Mouse (Mus musculus) CH12.LX (cell line): ENCODE results near the gene Vamp9. TPM values are rescaled to one million over a fixed set of nuclear protein-coding genes. Genes with fewer than 3 reads are reported as not detected.

Experiments used
- DNase-seq: peaks from one replicate; pipeline ENCODE4 v3.0.0-alpha.2; 2013; ENCODE audit errors: extremely low read depth
- H3K27ac ChIP-seq: 2 replicates; pipeline ENCODE4 v1.5.1; 2012; ENCODE audit warnings: low read depth, mild to moderate bottlenecking, control low read depth, moderate library complexity; ENCODE audit not compliant: insufficient read depth
- H3K27me3 ChIP-seq: replicated peaks from 2 replicates; pipeline ENCODE3; 2012; ENCODE audit warnings: inconsistent platforms
- H3K36me3 ChIP-seq, 2 experiments: replicated peaks in 1 of 2; 2 replicates each; pipeline versions ENCODE3 to v1.6.1; 2012; ENCODE audit warnings: inconsistent platforms in 1 of 2, low read length in 1 of 2, mild to moderate bottlenecking in 1 of 2, mixed read lengths in 1 of 2, moderate library complexity in 1 of 2; ENCODE audit not compliant: control insufficient read depth in 1 of 2, insufficient read depth in 1 of 2
- H3K4me1 ChIP-seq, 2 experiments: 2 replicates each; pipeline ENCODE4 v1.6.1; 2012; ENCODE audit warnings: inconsistent platforms in 1 of 2, moderate library complexity in 1 of 2; ENCODE audit not compliant: insufficient read depth in 2 of 2, control insufficient read depth in 1 of 2
- H3K4me2 ChIP-seq: 2 replicates; pipeline ENCODE4 v1.6.1; 2012; ENCODE audit warnings: low read depth, mild to moderate bottlenecking, control low read depth; ENCODE audit not compliant: poor library complexity, insufficient read depth, severe bottlenecking
- H3K4me3 ChIP-seq, 3 experiments: fragments of 150-350 bp in 1 of 3; sonication (generic) in 1 of 3; replicated peaks in 1 of 3; 2 replicates each; pipeline versions ENCODE3 to v1.5.1; 2011 to 2012; ENCODE audit warnings: low read depth in 2 of 3, low read length in 2 of 3, mild to moderate bottlenecking in 2 of 3, moderate library complexity in 2 of 3, control low read depth in 1 of 3, improper control_type of control experiment in 1 of 3, inconsistent platforms in 1 of 3, mixed read lengths in 1 of 3; ENCODE audit not compliant: poor library complexity in 1 of 3
- H3K79me2 ChIP-seq: replicated peaks from 2 replicates; pipeline ENCODE4 v1.6.1; 2012; ENCODE audit warnings: mild to moderate bottlenecking, moderate library complexity; ENCODE audit not compliant: control insufficient read depth, poor library complexity, insufficient read depth, severe bottlenecking; ENCODE audit errors: extremely low read depth
- H3K9ac ChIP-seq: 2 replicates; pipeline ENCODE4 v1.6.1; 2012; ENCODE audit warnings: low read depth, mild to moderate bottlenecking, control low read depth, moderate library complexity; ENCODE audit not compliant: insufficient read depth
- H3K9me3 ChIP-seq: replicated peaks from 2 replicates; pipeline ENCODE3; 2012; ENCODE audit warnings: low read length, inconsistent platforms, mixed read lengths
- BHLHE40 ChIP-seq: IDR thresholded peaks from 2 replicates; pipeline ENCODE4 v1.6.1; 2011; ENCODE audit warnings: mild to moderate bottlenecking, low read depth, low read length, improper control_type of control experiment
- CHD1 ChIP-seq: IDR thresholded peaks from 2 replicates; pipeline ENCODE4 v1.6.1; 2012; ENCODE audit warnings: low read depth, low read length, improper control_type of control experiment, inconsistent platforms
- E2F4 ChIP-seq: IDR thresholded peaks from 2 replicates; pipeline ENCODE4 v1.6.1; 2011; ENCODE audit warnings: low read depth, low read length, improper control_type of control experiment; ENCODE audit not compliant: insufficient replicate concordance
- HCFC1 ChIP-seq: IDR thresholded peaks from 2 replicates; pipeline ENCODE4 v1.6.1; 2012; ENCODE audit warnings: low read depth, mild to moderate bottlenecking, inconsistent platforms, low read length, improper control_type of control experiment
- IRF4 ChIP-seq: IDR thresholded peaks from 2 replicates; pipeline ENCODE4 v1.6.1; 2014; ENCODE audit warnings: low read depth, mild to moderate bottlenecking, inconsistent platforms, low read length, improper control_type of control experiment
- JUN ChIP-seq: IDR thresholded peaks from 2 replicates; pipeline ENCODE4 v1.6.1; 2011; ENCODE audit warnings: low read depth, mild to moderate bottlenecking, low read length, improper control_type of control experiment, moderate library complexity; ENCODE audit not compliant: insufficient read depth
- JUND ChIP-seq: conservative IDR thresholded peaks from 2 replicates; pipeline ENCODE4 v1.6.1; 2011; ENCODE audit warnings: low read depth, low read length, improper control_type of control experiment
- MAX ChIP-seq: IDR thresholded peaks from 2 replicates; pipeline ENCODE4 v1.6.1; 2011; ENCODE audit warnings: low read length, improper control_type of control experiment
- MAZ ChIP-seq: IDR thresholded peaks from 2 replicates; pipeline ENCODE4 v1.6.1; 2012; ENCODE audit warnings: low read depth, mild to moderate bottlenecking, inconsistent platforms, low read length, improper control_type of control experiment, moderate library complexity
- MEF2A ChIP-seq: IDR thresholded peaks from 2 replicates; pipeline ENCODE4 v1.6.1; 2014; ENCODE audit warnings: low read depth, mild to moderate bottlenecking, inconsistent platforms, low read length, improper control_type of control experiment, borderline replicate concordance
- MXI1 ChIP-seq: IDR thresholded peaks from 2 replicates; pipeline ENCODE4 v1.6.1; 2011; ENCODE audit warnings: mild to moderate bottlenecking, low read depth, low read length, improper control_type of control experiment
- MYC ChIP-seq: IDR thresholded peaks from 2 replicates; pipeline ENCODE4 v1.6.1; 2011; ENCODE audit warnings: low read depth, mild to moderate bottlenecking, improper control_type of control experiment, low read length
- NELFE ChIP-seq: IDR thresholded peaks from 2 replicates; pipeline ENCODE4 v1.6.1; 2011; ENCODE audit warnings: low read depth, low read length, improper control_type of control experiment
- PAX5 ChIP-seq: IDR thresholded peaks from 2 replicates; pipeline ENCODE4 v1.6.1; 2012; ENCODE audit warnings: low read length, inconsistent platforms, mixed read lengths
- RCOR1 ChIP-seq: conservative IDR thresholded peaks from 2 replicates; pipeline ENCODE4 v1.6.1; 2012; ENCODE audit warnings: low read depth, mild to moderate bottlenecking, inconsistent platforms, low read length, improper control_type of control experiment
- SIN3A ChIP-seq: IDR thresholded peaks from 2 replicates; pipeline ENCODE4 v1.6.1; 2012; ENCODE audit warnings: low read length, improper control_type of control experiment, inconsistent platforms
- SMC3 ChIP-seq: IDR thresholded peaks from 2 replicates; pipeline ENCODE4 v1.6.1; 2011; ENCODE audit warnings: low read depth, low read length, improper control_type of control experiment
- TBP ChIP-seq: conservative IDR thresholded peaks from 2 replicates; pipeline ENCODE4 v1.6.1; 2011; ENCODE audit warnings: low read depth, low read length, improper control_type of control experiment
- TCF12 ChIP-seq: IDR thresholded peaks from 2 replicates; pipeline ENCODE4 v1.6.1; 2014; ENCODE audit warnings: low read depth, mild to moderate bottlenecking, inconsistent platforms, low read length, improper control_type of control experiment
- UBTF ChIP-seq: IDR thresholded peaks from 2 replicates; pipeline ENCODE4 v1.6.1; 2012; ENCODE audit warnings: low read depth, mild to moderate bottlenecking, inconsistent platforms, low read length, improper control_type of control experiment, moderate library complexity
- USF2 ChIP-seq: conservative IDR thresholded peaks from 2 replicates; pipeline ENCODE4 v1.6.1; 2011; ENCODE audit warnings: low read depth, low read length, improper control_type of control experiment
- ZC3H11A ChIP-seq: IDR thresholded peaks from 2 replicates; pipeline ENCODE4 v1.6.1; 2012; ENCODE audit warnings: low read depth, mild to moderate bottlenecking, inconsistent platforms, low read length, improper control_type of control experiment
- ZKSCAN1 ChIP-seq: IDR thresholded peaks from 2 replicates; pipeline ENCODE4 v1.6.1; 2012; ENCODE audit warnings: low read depth, inconsistent platforms, low read length, improper control_type of control experiment, borderline replicate concordance
- ZMIZ1 ChIP-seq: IDR thresholded peaks from 2 replicates; pipeline ENCODE4 v1.6.1; 2012; ENCODE audit warnings: low read depth, mild to moderate bottlenecking, inconsistent platforms, low read length, improper control_type of control experiment
- dilution Hi-C: fragments of 300-500 bp; cut with MboI; formaldehyde crosslinking; loops from 2 replicates; pipeline ENCODE4 v1.14.3; 2020; ENCODE audit warnings: low sequenced_read_pairs; ENCODE audit not compliant: extremely low pct_unique_long_range_greater_than_20kb, extremely low pct_ligation_motif_present
- in situ Hi-C: fragments of 300-500 bp; cut with MboI; formaldehyde crosslinking; loops from 3 replicates; pipeline ENCODE4 v1.14.3; 2019; ENCODE audit warnings: low sequenced_read_pairs, low pct_ligation_motif_present, low pct_unique_long_range_greater_than_20kb, mixed read lengths
- polyA plus RNA-seq: library from polyadenylated mRNA; unstranded; fragments of >175 nt; gene quantifications from 2 replicates; pipeline ENCODE4 v1.2.1, GENCODE M21; 2012; ENCODE audit warnings: low read depth; ENCODE audit not compliant: insufficient read length
- total RNA-seq, 2 experiments: library from RNA; depleted of rRNA; stranded (reverse); fragments of 300-350 nt in 1 of 2; fragments of >200 nt in 1 of 2; gene quantifications; 2 replicates each; pipeline ENCODE4 v1.2.3; 2012 to 2014

Gene Vamp9
- total and polyA plus RNA-seq, 3 experiments = not detected

- H3K4me3 ChIP-seq = no peak overlapping the region
- dilution Hi-C loops (no loop called here), in situ Hi-C loops (loop anchor here (25.0 kb wide), 1 partner anchor 670 kb away; no protein-coding TSS in a partner anchor)
- TF ChIP-seq ZC3H11A (no peak), TCF12 (no peak), RCOR1 (no peak), MAX (no peak), IRF4 (no peak), ZKSCAN1 (no peak), MYC (no peak), MEF2A (no peak), SIN3A (no peak), MAZ (no peak)
- no peaks in the 10 kb centered on the region for H3K9me3 ChIP-seq
- no peak overlapping the region for H3K4me2 ChIP-seq
- H3K36me3 ChIP-seq = no peaks in the 10 kb centered on the region
- no peak for DNase-seq
- H3K4me1 ChIP-seq = no peaks in the 10 kb centered on the region
- H3K27me3 ChIP-seq = no peaks in the 10 kb centered on the region
- no peak overlapping the region for H3K27ac ChIP-seq
- no peaks in the 10 kb centered on the region for H3K79me2 ChIP-seq
- no peak overlapping the region for H3K9ac ChIP-seq
These were observed 23.6 kb upstream of the Vamp9 start for GRCm38 (mm10) chr5:99882441-99882840.

GRCm38 (mm10) chr5:99884035-99884434, 22.0 kb upstream of the Vamp9 start:
- H3K4me2 ChIP-seq = no peak overlapping the region
- H3K36me3 ChIP-seq = no peaks in the 10 kb centered on the region
- no peak overlapping the region for H3K27ac ChIP-seq
- no peak overlapping the region for H3K9ac ChIP-seq
- no peaks in the 10 kb centered on the region for H3K4me1 ChIP-seq
- TF ChIP-seq MAX = no peak
- no peak for TF ChIP-seq MXI1
- no peak for TF ChIP-seq MAZ
- no peak for TF ChIP-seq TBP
- TF ChIP-seq NELFE = no peak
- TF ChIP-seq JUND = no peak
- no peak for TF ChIP-seq JUN
- no peak for TF ChIP-seq PAX5
- TF ChIP-seq CHD1 = no peak
- TF ChIP-seq IRF4 = no peak
- TF ChIP-seq BHLHE40 = no peak
- no peak for TF ChIP-seq USF2
- no peak for TF ChIP-seq E2F4
- TF ChIP-seq ZMIZ1 = no peak
- no peak for TF ChIP-seq UBTF
- TF ChIP-seq ZC3H11A = no peak
- TF ChIP-seq MEF2A = no peak
- TF ChIP-seq HCFC1 = no peak
- no peak for TF ChIP-seq SMC3
- DNase-seq = peak; percentile 3
- H3K27me3 ChIP-seq = no peaks in the 10 kb centered on the region
- no peaks in the 10 kb centered on the region for H3K9me3 ChIP-seq
- H3K79me2 ChIP-seq = no peaks in the 10 kb centered on the region
- dilution Hi-C loops (no loop called here), in situ Hi-C loops (loop anchor here (25.0 kb wide), 1 partner anchor 672 kb away; no protein-coding TSS in a partner anchor)
- H3K4me3 ChIP-seq = no peak overlapping the region
